Mouse (Mus musculus) kidney, adult 9 months (tissue): ENCODE data around the gene Rab38.

Experiments used
- DNase-seq: peaks from one replicate; pipeline ENCODE4 v3.0.0; 2022

Gene Rab38

DNA sequence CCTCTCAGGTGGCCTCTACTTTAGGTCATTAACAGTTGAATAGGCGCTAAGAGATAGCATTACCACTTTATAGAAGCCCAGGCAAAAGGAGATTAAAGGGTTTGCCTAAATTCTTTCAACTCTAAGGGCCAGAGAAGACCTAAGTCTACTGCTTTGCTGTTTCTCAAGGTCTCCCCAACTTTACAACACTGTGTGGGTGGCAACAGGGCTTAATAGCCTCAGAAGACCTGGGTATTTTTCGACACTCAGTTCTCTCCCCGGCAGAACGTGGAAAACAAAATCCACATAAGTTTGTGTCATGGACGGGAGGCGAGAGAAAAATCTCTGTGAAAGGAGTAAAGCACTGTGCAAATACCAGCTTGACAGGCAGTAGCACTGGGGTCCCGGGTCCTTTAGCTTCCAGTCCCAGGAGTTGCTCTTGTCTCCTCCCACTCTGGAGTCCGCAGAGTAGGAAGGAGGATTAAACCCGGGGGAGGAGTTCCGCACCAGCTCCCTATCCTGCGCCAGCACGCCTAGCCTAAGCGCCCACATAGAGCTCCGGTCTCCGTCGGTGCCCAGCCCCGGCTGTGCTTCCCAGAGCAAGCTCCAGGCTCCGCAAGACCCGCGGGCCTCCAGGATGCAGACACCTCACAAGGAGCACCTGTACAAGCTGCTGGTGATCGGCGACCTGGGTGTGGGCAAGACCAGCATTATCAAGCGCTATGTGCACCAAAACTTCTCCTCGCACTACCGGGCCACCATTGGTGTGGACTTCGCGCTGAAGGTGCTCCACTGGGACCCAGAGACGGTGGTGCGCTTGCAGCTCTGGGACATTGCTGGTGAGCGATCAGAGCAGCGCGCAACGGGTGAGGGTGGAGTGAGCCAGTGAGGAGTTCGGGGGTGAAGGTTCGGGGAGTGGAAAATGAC is at the start of gene Rab38:
Gene Rab38, plus strand, starts transcription at position 488 of the 906 bp plus-strand sequence.
- DNase-seq = peak; percentile 72

- DNase-seq = peak; percentile 33
These were observed 35.5 kb upstream of the Rab38 start for GRCm38 (mm10) chr7:88394568-88394967.

DNA sequence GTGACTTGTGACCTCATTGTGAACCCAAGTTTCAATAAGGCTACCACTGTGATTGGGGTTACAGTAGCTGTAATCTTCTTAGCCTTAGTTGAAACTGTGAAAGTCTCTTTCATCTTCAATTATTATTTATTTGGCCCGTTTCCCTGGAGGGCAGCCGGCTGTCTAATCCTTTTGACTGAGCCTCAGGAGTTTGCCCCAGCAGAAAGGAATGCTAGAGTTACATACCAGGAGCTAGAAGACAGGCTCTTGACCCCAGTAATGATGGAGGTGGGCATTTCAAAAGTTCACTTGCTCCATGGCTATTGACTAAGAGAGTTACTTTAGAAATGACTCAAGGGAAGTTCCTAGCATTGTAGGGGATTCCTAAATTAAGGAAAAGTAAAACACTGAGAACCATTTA is 34.3 kb upstream of the Rab38 start:
- DNase-seq = peak; percentile 61

DNA sequence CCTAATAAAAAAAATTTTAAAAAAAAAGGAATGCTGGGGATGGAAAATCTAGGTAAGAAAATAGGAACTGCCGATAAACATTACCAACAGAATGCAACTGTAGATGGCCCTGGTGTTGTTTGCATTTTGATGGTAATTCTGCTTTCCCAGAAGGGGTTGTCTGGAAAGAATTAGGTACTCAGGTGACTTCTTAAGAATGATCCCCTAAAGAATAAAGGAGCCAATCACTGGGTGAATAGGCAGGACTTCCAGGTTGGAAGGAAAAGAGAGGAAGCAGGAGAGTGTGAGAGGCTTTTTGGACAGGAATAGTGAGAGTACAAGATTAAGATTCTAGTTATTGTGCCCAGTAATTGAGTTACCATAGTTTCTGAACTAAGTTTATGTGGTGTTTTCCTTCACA is 24.8 kb upstream of the Rab38 start:
- no peak for DNase-seq

GRCm38 (mm10) chr7:88406466-88406865 is 23.6 kb upstream of the Rab38 start:
- DNase-seq = no peak

GRCm38 (mm10) chr7:88421821-88422220 is 8.3 kb upstream of the Rab38 start:
- DNase-seq = no peak

DNA sequence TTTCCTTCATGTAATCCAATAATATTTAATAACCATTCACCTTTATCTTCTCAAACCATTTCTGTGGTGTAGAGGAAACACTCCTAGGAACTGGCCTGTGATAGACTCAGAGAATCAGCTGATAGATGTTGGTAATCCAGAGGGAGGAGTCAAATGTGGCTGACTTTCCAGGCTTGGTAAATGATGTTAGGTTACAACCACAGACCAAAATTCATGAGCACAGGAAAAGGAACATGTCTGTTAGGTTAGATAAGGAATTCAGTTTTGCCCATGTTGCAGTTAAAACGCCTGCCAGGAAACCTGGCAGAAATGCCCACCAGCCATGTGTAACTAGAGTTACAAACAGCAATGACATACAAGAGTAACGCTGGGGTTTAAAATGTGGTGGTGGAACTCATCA is 6.2 kb upstream of the Rab38 start:
- no peak for DNase-seq

GRCm38 (mm10) chr7:88425744-88426143 is 4.3 kb upstream of the Rab38 start:
- no peak for DNase-seq

DNA sequence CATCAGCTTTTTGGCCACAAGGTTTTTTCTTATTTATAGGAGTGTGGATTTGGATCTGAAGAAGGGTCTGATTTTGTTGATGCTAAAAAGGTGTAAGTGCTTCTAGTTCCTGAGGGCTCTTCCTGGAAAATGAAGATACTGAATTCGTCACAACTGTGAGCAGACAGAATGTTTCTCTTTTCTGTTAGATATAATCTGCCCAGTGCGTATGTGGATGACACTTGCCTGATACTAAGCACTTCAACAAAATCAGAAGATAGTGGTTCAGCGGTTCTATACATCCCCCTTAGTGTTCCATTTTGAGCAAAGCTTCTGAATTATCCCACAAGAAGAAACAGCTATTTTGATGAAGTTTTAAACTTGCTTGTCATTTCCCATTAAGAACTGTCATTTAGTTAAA is 2.6 kb upstream of the Rab38 start:
- no peak for DNase-seq

DNA sequence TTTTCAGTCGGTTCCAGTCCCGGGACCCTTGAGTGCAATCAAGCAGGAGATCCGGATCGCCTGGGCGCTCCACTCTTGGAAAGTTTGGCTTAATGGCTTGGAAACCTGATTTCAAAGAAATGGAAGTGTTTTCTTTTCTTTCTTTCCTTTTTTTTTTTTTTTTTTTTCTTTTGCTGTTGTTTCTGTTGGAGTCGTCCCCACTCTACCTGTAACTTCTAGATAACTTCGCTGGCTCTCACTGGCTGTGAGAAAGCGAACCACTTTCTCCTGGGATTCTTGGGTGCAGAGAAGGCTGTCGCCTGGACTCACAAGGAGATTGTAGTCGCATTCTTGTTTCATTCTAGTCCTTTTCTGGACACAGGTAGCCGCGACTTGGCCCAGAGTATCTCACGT is 615 bp downstream of the Rab38 start:
- DNase-seq = peak; percentile 4

GRCm38 (mm10) chr7:88440301-88440700 is 10.2 kb downstream of the Rab38 start:
- no peak for DNase-seq

- no peak for DNase-seq
These were observed 12.6 kb downstream of the Rab38 start for GRCm38 (mm10) chr7:88442649-88443048.

GRCm38 (mm10) chr7:88443435-88443834 is 13.4 kb downstream of the Rab38 start:
- DNase-seq = no peak

GRCm38 (mm10) chr7:88445320-88445903 is 15.3 kb downstream of the Rab38 start:
- DNase-seq = no peak

DNA sequence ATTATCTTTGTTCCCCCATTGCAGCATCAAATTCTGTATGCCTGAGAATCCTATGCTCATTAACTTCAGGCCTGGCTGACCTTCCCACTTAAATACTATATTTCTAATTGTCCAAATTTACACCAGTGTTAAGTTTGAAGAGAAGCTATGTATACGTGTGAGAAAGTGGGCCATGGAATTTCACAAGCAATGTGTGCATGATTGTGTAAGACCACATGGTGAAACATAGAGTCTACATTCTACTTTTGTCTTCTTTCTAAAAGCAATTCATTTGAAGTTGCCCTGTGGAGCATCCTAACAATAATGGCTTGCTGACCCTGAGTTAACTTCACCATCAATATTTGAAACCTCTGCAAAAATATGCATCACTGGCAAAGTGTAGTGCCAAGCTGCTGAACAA is 23.2 kb downstream of the Rab38 start:
- no peak for DNase-seq

GRCm38 (mm10) chr7:88457827-88458226 is 27.8 kb downstream of the Rab38 start:
- no peak for DNase-seq

DNA sequence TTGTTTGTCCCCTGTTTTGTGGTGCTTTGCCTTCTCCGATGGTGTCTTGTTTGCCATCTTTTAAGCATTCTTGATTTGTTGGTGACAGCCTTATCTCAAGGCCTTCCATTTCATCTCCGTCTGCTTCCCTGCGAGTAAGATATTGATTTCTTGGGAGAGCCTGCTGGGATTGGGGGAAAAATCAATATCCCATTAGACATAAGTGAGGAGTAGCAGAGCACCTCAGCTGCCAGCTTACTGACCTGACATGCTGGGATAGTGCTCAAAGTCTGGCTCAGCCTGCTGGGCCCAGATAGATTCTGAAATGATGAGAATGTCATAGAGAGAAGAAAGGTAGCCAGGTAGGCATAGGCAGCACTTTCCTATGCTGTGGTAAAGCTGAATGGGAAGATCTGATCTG is 37.7 kb downstream of the Rab38 start:
- no peak for DNase-seq

DNA sequence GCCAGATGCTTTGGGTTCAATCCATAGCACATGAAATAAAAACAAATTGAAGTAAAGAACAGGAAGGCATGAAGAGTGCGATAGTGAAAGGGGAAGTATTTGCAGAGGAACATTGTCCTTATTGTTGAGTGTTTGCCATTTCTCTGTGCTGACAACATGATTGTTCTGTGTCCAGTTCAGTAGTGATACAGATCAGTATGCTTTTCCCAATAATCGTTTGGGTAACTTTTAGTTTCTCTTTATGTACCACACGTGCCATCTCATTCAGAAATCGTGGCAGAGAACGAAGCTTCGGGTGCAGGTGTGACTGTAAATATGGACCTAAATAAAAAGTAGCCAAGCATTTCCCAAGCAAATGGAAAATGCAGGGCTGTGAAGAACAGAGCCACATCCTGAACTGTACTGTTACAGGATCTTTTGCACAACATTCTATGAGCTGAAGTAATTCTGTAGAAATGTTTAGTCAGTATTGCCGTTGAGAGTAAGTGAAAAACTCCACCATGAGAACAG is 52.1 kb downstream of the Rab38 start:
- DNase-seq = no peak

GRCm38 (mm10) chr7:88482628-88483027 is 52.6 kb downstream of the Rab38 start:
- DNase-seq = no peak

GRCm38 (mm10) chr7:88491020-88491419 is 60.9 kb downstream of the Rab38 start:
- no peak for DNase-seq

DNA sequence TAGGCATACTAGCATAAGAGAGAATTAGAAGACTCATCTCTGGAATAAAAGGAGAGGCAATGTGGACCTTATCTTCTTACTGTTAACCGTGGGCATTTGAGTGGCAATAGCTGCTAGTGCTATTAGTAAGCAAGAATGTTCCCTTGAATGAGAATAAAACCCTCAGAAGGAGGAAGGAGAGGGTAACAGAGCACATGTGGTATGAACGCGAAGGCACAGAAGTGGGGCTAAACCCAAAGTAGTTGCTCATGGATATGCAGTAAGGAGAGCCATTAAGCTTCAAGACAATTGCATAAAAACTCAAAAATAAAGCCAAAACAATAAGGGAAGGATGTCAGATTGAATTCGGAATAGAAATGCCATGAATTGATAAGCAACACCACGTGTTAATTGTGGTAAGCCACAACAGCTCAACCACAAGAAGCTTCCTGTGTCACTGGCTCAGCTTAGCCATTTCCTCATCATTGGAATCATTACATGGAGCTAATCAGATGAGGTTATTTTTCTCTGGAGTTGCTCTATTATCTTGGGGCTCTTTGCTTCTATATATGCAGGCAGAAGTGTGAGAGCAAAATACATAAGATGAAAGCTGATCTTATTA is 72.2 kb downstream of the Rab38 start:
- DNase-seq = no peak

- DNase-seq = no peak
These were observed 79.7 kb downstream of the Rab38 start for GRCm38 (mm10) chr7:88509748-88510147.

DNA sequence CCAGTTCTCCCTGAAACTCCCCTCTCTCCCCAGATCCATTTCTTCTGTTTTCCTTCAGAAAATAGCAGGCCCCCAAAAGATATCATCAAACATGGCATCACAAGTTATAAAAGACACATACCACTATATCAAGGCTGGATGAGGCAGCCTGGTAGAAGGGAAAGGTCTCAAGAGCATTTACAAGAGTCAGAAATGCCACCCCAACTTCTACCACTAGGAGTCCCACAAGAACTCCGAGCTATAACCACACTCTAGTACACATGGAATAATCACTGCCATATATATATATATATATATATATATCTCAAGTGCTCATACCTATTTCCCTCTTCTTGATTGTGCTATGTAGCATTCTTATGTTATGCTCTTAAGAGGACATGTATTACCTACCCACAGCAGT is 92.4 kb downstream of the Rab38 start:
- DNase-seq = peak; percentile 6
